Mouse (Mus musculus): ENCODE measurements at regions not wholly inside any gene's neighbourhood (a gene's known extent, or its start where the extent isn't known, plus 50 kb on each side); places are given as distances from the start of the nearest gene placed in this dataset.

GRCm38 (mm10) chr5:46445844-46446243 lies 588.4 kb upstream of the Lcorl start:
- no peak for TF ChIP-seq CTCF (conservative IDR thresholded peaks at IDR 0.05; ENCODE audit: insufficient read depth, insufficient read length, low read depth, low read length)
- TF ChIP-seq POLR2A (IDR thresholded peaks at IDR 0.05; ENCODE audit: low read depth, low read length): no peak
